Mouse (Mus musculus) layer of hippocampus, adult 6 months (tissue): ENCODE results near the gene Zc3hc1. TPM values are rescaled to one million over a fixed set of nuclear protein-coding genes. Genes with fewer than 3 reads are reported as not detected.

Source experiments
- long read RNA-seq, 2 experiments: library from polyadenylated mRNA; unstranded; transcript quantifications; one replicate each; pipeline ENCODE4 v2.0.0; 2019 to 2020
- polyA plus RNA-seq: library from polyadenylated mRNA; unstranded; fragments of <200 nt; fragmentation: Nextera tagmentation; gene quantifications from 2 replicates; pipeline ENCODE4 v1.2.3, GENCODE M21; 2021

Zc3hc1 gene
- 36.8 and 38.8 TPM in 2 replicates for polyA plus RNA-seq
- long read RNA-seq, experiment 1, transcript Zc3hc1-201 (10 exons, 1,824 nt) = major isoform, 66 of 77 reads
- long read RNA-seq, experiment 1, partial matches to known transcripts = 3 of 77 reads
- long read RNA-seq, experiment 1, other reads (novel, unspliced or antisense) = 6 of 77 reads
- long read RNA-seq, experiment 2, transcript Zc3hc1-201 (10 exons, 1,824 nt) = major isoform, 273 of 295 reads
- long read RNA-seq, experiment 2, partial matches to known transcripts = 5 of 295 reads
- long read RNA-seq, experiment 2, other reads (novel, unspliced or antisense) = 15 of 295 reads

GRCm38 (mm10) chr6:30390714-30391697 is at the start of gene Zc3hc1:
Gene Zc3hc1 (minus strand): TSS chr6:30391028.

GRCm38 (mm10) chr6:30401308-30402015 is 10.6 kb upstream of the Zc3hc1 start, which contains the start of gene Klhdc10:
Gene Klhdc10 (plus strand): TSS chr6:30401868.

Other genes starting within 250 kb of the Zc3hc1 start
- 33.2 and 45.1 TPM in 2 replicates for gene Ube2h, start 86.5 kb downstream of the Zc3hc1 start, polyA plus RNA-seq
- gene Klhdc10, start 10.8 kb upstream of the Zc3hc1 start, polyA plus RNA-seq = 4.5 and 5.0 TPM in 2 replicates
- 39.8 and 44.5 TPM in 2 replicates for gene Tmem209, start 118.8 kb upstream of the Zc3hc1 start, polyA plus RNA-seq
- 0.16 TPM in 1 of 2 replicates, not detected in the other for gene Ssmem1, start 118.8 kb upstream of the Zc3hc1 start, polyA plus RNA-seq
- 3.0 and 5.8 TPM in 2 replicates for gene Cpa2, start 150.6 kb upstream of the Zc3hc1 start, polyA plus RNA-seq
- 0.05 and 0.20 TPM in 2 replicates for gene Cpa4, start 177.3 kb upstream of the Zc3hc1 start, polyA plus RNA-seq
- gene Cpa5, start 220.0 kb upstream of the Zc3hc1 start, polyA plus RNA-seq = not detected in 2 replicates
- not detected in 2 replicates for gene Cpa1, start 248.2 kb upstream of the Zc3hc1 start, polyA plus RNA-seq